Mouse (Mus musculus) ES-Bruce4 (cell line): ENCODE data around the gene Dynlrb1. TPM values are rescaled to one million over a fixed set of nuclear protein-coding genes. Genes with fewer than 3 reads are reported as not detected.

ENCODE experiments used
- H3K27ac ChIP-seq: 2 replicates; pipeline ENCODE4 v1.5.1; 2012; ENCODE audit warnings: low read length, inconsistent platforms; ENCODE audit not compliant: insufficient read depth
- H3K27me3 ChIP-seq: 2 replicates; pipeline ENCODE4 v1.6.1; 2012; ENCODE audit warnings: mild to moderate bottlenecking, low read length, inconsistent platforms; ENCODE audit not compliant: control insufficient read depth, poor library complexity, insufficient read depth, severe bottlenecking
- H3K36me3 ChIP-seq: 2 replicates; pipeline ENCODE4 v1.6.1; 2012; ENCODE audit warnings: inconsistent platforms, mild to moderate bottlenecking, low read length, moderate library complexity; ENCODE audit not compliant: control insufficient read depth, poor library complexity, insufficient read depth, severe bottlenecking
- H3K4me1 ChIP-seq: one replicate; pipeline ENCODE4 v1.8.1; 2011; ENCODE audit warnings: low read length; ENCODE audit not compliant: control insufficient read depth, insufficient read depth
- H3K4me3 ChIP-seq: 2 replicates; pipeline ENCODE4 v1.5.1; 2011; ENCODE audit warnings: low read depth, mild to moderate bottlenecking, low read length
- H3K9ac ChIP-seq: 2 replicates; pipeline ENCODE4 v1.6.1; 2012; ENCODE audit warnings: low read depth, mild to moderate bottlenecking, inconsistent platforms; ENCODE audit not compliant: poor library complexity, severe bottlenecking
- H3K9me3 ChIP-seq: replicated peaks from 2 replicates; pipeline ENCODE4 v1.6.1; 2012; ENCODE audit warnings: mild to moderate bottlenecking, low read length, inconsistent platforms; ENCODE audit not compliant: control insufficient read depth, poor library complexity, insufficient read depth, severe bottlenecking
- CTCF ChIP-seq: IDR thresholded peaks from one replicate; pipeline ENCODE4 v1.8.1; 2011; ENCODE audit warnings: low read depth, low read length
- EP300 ChIP-seq: IDR thresholded peaks from 2 replicates; pipeline ENCODE4 v1.6.1; 2011; ENCODE audit warnings: low read depth, low read length; ENCODE audit not compliant: insufficient read depth
- POLR2A ChIP-seq: IDR thresholded peaks from one replicate; pipeline ENCODE4 v1.8.1; 2011; ENCODE audit warnings: low read length; ENCODE audit not compliant: insufficient read depth
- polyA plus RNA-seq: library from polyadenylated mRNA; stranded (reverse); fragments of >200 nt; gene quantifications from 2 replicates; pipeline ENCODE4 v1.2.4, GENCODE M21; 2011; ENCODE audit warnings: low read depth; ENCODE audit not compliant: missing spikeins, insufficient read depth, insufficient read length

Dynlrb1 gene
- polyA plus RNA-seq, 1 experiment, result 230 TPM

- Histone ChIP-seq H3K27me3 (no peaks in the 10 kb centered on the region), H3K9me3 (no peaks in the 10 kb centered on the region), H3K4me3 (no peak overlapping the region), H3K27ac (no peak overlapping the region), H3K4me1 (no peaks in the 10 kb centered on the region), H3K36me3 (no peaks in the 10 kb centered on the region), H3K9ac (no peak overlapping the region)
- TF ChIP-seq EP300 (no peak), POLR2A (no peak), CTCF (no peak)
These were observed 49.4 kb downstream of the Dynlrb1 start for GRCm38 (mm10) chr2:155285744-155286143.

- H3K4me1 ChIP-seq, result no peaks in the 10 kb centered on the region
- H3K36me3 ChIP-seq, result no peaks in the 10 kb centered on the region
- H3K27me3 ChIP-seq, result no peaks in the 10 kb centered on the region
- no peak overlapping the region for H3K27ac ChIP-seq
- TF ChIP-seq POLR2A, result no peak
- no peak for TF ChIP-seq CTCF
- no peak for TF ChIP-seq EP300
- H3K9me3 ChIP-seq, result no peaks in the 10 kb centered on the region
- H3K4me3 ChIP-seq, result no peak overlapping the region
- H3K9ac ChIP-seq, result no peak overlapping the region
These were observed 51.3 kb downstream of the Dynlrb1 start for GRCm38 (mm10) chr2:155287456-155288250.

- Histone ChIP-seq H3K4me1 (no peaks in the 10 kb centered on the region), H3K9me3 (no peaks in the 10 kb centered on the region), H3K4me3 (no peak overlapping the region), H3K9ac (no peak overlapping the region), H3K27me3 (no peaks in the 10 kb centered on the region), H3K27ac (no peak overlapping the region), H3K36me3 (no peaks in the 10 kb centered on the region)
- TF ChIP-seq CTCF (no peak), POLR2A (no peak), EP300 (no peak)
These were observed 53.7 kb downstream of the Dynlrb1 start for GRCm38 (mm10) chr2:155290066-155290465.

GRCm38 (mm10) chr2:155293382-155293781 lies 57.0 kb downstream of the Dynlrb1 start:
- H3K27me3 ChIP-seq, result no peaks in the 10 kb centered on the region
- no peaks in the 10 kb centered on the region for H3K36me3 ChIP-seq
- H3K4me3 ChIP-seq, result no peak overlapping the region
- no peaks in the 10 kb centered on the region for H3K9me3 ChIP-seq
- H3K9ac ChIP-seq, result no peak overlapping the region
- no peak overlapping the region for H3K27ac ChIP-seq
- H3K4me1 ChIP-seq, result no peaks in the 10 kb centered on the region
- no peak for TF ChIP-seq EP300
- TF ChIP-seq CTCF, result no peak
- TF ChIP-seq POLR2A, result no peak

GRCm38 (mm10) chr2:155293946-155294345 lies 57.6 kb downstream of the Dynlrb1 start:
- Histone ChIP-seq H3K36me3 (no peaks in the 10 kb centered on the region), H3K4me1 (no peaks in the 10 kb centered on the region), H3K27ac (no peak overlapping the region), H3K9me3 (no peaks in the 10 kb centered on the region), H3K9ac (no peak overlapping the region), H3K27me3 (no peaks in the 10 kb centered on the region), H3K4me3 (no peak overlapping the region)
- TF ChIP-seq EP300, result no peak
- TF ChIP-seq POLR2A, result no peak
- TF ChIP-seq CTCF, result no peak

GRCm38 (mm10) chr2:155295453-155295852 lies 59.1 kb downstream of the Dynlrb1 start:
- TF ChIP-seq EP300, result no peak
- no peak for TF ChIP-seq CTCF
- TF ChIP-seq POLR2A, result no peak
- H3K36me3 ChIP-seq, result no peaks in the 10 kb centered on the region
- H3K4me1 ChIP-seq, result no peaks in the 10 kb centered on the region
- H3K4me3 ChIP-seq, result no peak overlapping the region
- H3K9ac ChIP-seq, result no peak overlapping the region
- no peaks in the 10 kb centered on the region for H3K9me3 ChIP-seq
- no peak overlapping the region for H3K27ac ChIP-seq
- H3K27me3 ChIP-seq, result no peaks in the 10 kb centered on the region
